Mouse (Mus musculus) gastrocnemius, postnatal 4 days (tissue): ENCODE data around the gene Jtb. TPM values are rescaled to one million over a fixed set of nuclear protein-coding genes. Genes with fewer than 3 reads are reported as not detected.

Source experiments
- DNase-seq, 2 experiments: peaks; one replicate each; pipeline ENCODE4 v3.0.0; 2021 to 2022; ENCODE audit warnings: low spot score in 2 of 2, mixed read lengths in 2 of 2
- total RNA-seq, 2 experiments: library from RNA; stranded (reverse); gene quantifications; 2 replicates each; pipeline ENCODE4 v1.2.3; 2021

Jtb gene
- total RNA-seq, 2 experiments from 2014 or later: 48.9 to 53.8 TPM

DNA sequence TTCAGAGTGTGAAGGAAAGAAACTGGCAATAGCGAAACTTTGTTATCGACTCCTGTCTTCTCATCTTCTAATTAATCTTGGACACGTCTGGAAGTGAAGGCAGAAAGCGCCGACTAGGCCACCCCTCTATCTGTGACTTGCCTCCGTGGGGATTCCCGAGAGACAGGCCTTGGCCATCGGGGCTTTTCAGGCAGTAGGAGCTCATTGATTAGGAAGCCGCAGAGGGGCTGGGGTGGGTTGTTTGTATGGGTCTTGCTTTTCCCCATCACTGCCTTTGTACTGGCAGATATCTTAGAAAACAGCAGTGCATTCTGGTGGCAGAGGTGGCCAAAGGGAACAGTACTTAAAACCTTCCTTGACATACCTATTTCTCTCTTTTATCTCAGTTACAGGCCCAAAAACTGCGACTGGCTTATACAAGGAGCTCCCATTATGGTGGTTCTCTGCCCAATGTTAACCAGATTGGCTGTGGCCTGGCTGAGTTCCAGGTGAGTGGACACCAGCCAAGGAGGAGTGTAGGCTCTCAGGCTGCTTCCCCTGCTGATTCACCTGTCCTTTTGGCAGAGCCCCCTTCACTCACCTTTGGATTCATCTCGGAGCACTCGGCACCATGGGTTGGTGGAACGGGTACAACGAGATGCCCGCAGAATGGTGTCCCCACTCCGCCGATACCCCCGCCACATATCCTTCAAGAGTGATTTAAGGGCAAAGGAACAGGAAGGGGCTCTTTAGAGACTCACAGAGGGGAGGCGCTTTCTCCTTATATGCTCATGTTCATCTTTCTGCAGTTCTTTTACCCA lies 25.5 kb downstream of the Jtb start:
- no peak for DNase-seq

DNA sequence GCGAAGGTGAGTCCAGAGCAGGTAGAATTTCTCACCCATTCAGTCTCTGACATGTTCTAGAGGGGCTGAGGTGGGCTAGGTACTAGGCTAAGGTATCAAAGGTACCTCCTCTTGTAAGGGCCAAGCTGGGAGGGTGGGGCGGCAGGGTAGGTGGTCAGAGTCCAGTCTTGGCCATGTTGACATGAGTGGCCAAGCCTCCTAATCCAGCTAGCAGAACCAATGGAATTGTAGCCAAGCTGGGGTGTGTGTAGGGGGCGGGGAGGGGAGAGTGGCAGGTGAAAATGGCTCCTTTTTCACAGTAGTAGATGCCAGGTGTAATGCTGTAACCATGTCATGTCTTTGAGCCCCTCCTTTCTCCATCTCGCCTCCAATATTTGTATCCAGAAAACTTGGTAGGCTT lies 27.1 kb downstream of the Jtb start:
- no peak for DNase-seq

DNA sequence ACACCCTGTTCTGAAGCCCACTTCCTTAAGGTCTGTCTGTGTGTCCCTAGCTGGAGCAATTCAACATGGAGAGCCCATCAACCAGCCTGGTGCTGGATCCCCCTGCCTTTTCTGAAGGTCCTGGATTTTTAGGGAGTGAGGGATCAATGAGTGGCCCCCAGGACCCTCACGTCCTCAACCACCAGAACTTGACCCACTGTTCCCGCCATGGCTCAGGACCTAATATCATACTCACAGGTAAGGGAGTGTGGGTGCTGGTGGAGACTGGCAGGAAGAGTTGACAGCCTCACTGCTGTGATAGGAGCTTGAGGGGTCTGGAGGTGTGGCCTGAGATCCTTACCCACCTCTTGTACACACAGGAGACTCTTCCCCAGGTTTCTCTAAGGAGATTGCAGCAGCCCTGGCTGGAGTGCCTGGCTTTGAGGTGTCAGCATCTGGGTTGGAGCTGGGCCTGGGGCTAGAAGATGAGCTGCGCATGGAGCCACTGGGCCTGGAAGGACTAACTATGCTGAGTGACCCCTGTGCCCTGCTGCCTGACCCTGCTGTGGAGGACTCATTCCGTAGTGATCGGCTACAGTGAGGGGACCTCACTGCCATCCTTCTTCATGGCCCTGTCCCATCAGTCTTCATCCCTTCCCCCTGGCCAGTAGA lies 31.8 kb downstream of the Jtb start:
- DNase-seq: no peak

DNA sequence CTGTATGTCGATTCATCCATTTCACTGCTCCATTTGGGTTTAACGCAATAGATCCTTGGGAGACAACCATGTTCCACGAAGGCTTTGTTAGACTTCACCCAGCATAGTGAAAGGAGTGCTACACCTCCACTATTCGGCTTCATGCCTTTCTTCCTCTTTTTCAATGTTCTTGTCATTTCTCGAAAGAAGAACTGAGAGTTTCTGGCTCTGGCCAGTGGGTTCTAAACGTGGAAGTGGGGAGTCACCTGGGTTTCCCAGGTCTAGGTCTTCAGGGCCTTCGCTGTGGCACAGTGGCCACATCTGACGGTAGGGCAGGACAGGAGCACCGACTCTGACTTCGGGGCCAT lies 33.3 kb downstream of the Jtb start:
- no peak for DNase-seq

DNA sequence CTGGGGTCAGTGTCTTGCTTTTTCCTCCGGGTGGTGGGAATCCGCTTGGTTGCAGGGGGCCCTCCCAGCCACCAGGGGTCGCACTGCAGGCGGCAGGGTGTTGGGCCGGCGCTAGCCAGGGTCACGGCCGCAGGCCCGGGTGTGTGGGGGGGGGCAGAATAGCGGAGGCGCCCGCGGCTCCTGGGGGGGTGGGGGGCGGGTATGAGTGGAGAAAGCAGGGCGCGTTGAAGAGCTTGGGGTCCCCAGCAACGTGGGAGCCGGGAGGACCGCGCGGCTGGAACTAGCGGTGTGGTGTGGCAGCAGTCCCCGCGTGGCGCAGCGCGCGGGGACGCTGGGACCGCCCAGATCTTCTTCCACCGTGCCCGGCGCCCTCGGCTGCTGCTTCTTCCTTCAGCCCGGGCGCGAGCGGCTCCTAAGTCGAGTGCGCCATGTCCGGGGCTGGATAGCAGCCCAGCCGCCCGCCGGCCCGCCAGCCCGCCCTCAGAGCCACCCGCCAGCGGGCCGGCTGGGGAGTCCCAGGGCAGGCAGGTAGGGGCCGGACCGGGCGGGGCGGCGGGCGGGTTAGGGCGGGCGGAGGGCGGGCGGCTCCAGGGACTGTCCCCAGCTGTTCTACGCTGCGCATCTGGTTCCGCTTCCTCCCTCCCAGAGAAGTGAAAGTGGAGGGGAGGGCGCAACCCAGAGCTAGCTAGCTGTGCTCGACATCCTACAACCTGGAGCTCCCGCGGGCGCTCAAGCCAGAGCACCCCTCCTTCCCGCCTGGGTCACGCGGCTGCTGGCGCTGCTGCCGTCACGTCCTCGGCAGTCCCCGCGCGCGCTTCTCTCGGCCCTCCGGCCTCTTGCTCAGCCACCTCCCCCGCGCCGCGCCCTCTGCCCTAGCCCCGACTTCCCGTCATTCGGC lies 33.9 kb downstream of the Jtb start, which contains the start of gene Dennd4b:
Gene Dennd4b, plus strand, starts transcription at position 152 of the 898 bp plus-strand sequence.
- peak; percentile 95 to 96 for DNase-seq

DNA sequence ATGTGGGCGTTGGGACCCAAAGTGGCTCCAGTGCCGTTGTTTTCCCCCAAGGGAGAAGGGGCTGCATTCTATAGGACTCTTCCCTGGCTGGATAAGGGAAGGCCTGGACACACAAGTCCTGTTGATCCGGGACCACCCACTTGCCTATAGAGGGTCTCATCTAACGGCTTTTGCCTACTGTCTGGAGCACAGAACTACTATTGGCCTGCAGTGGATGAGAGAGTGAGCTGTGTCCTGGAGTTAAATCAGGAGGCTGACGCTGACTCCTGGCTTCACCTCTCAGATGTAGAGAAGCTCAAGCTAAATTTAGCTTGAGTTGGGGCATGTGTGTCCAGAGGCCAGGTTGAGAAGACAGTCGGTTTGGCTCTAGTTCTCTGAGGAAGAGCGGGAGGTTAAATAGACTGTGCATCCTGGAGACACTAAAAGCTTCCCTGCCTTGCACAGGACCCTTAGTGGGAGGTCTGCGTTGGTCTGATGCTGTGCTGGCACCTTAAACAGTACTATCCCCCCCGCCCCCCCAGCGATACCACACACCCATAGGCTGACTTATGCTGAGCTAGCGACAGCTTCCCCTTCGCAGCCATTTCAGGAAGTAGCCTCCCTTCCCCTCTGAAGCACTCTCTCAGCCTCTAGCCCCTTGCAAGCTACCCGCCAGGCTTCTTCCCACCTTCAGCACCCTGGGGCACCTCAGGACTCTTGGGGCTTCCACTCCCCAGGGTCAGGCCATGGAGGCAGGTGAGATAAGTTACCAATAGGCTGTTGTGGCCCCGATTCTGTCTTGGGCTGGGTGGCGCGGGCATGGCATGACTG lies 34.7 kb downstream of the Jtb start:
- no peak for DNase-seq

DNA sequence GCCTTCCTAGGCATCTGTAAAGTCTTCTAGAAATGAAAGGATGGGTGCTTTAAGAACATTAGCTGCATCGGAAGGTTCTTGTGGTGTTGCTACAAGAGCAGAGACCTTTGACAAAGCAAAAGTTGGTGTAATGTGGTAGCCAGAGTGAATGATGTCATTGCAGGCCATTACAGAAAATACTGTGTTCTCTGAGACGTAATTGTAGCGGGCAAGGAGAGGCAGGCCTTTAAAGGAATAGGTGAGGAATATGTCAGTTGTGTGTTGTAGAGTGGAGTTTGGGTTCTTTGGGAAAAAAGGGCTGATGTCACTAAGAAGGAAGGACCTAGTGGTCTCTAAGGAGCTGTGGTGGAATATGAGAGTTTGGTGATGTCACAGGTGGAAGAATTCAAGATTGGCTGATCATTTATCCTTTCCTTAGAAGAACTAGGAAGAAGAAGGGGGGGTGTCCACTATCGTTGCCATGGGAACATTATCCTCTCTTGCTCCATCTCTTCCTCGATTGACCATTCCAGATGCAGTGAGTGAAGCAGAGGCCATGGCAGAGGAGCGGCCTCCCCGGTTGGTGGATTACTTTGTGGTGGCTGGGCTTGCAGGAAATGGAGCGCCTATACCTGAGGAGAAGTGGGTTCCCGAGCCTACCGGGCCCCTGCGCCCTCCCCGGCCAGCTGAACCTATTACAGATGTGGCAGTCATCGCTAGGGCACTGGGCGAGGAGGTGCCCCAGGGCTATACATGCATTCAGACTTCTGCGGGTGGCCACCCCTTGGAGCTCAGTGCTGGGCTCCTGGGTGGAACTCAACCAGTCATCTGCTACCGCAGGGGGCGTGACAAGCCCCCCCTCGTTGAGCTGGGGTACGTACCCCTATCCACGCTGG lies 35.7 kb downstream of the Jtb start:
- no peak for DNase-seq

DNA sequence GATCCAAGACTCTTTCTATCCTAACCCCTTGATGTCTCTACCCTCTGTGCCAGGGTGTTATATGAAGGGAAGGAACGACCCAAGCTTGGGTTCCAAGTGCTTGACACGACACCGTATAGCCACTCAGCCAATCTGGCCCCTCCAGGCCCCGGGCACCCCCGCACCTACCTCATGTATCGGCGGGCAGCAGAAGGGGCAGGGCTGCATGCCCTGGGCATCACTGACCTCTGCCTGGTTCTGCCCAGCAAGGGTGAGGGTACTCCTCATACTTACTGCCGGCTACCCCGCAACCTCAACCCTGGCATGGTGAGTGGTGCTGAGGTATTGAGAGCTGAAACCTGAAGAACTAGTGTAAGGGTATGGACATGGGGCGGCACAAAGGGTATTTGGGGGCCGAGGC lies 36.8 kb downstream of the Jtb start:
- DNase-seq: no peak

DNA sequence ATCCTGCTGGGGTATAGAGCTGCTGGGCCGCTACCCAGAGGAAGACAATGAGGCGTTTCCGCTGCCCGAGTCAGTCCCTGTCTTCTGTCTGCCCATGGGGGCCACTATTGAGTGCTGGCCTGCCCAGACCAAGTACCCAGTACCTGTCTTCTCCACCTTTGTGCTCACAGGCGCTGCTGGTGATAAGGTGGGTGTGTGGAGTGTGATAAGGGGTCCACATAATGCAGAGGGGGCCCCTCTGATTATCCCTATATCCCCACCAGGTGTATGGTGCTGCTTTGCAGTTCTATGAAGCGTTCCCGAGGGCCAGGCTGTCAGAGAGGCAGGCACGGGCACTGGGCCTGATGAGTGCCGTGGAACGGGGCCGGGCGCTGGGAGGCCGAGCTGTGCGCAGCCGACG lies 37.6 kb downstream of the Jtb start:
- no peak for DNase-seq

DNA sequence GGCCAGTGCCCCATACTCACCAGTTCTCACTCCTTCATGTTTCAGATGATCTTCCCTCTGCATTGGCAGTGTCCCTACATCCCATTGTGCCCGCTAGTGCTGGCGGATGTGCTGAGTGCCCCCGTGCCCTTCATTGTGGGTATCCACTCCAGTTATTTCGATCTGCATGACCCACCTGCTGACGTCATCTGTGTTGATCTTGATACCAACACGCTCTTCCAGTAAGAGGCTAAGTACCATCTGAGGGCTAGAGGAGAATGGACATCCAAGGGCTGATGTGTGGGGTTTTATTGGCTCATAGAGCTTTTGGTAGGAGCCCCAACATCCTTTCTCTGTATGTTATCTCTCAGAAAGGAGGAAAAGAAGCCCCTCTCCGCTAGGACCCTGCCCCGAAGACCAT lies 39.4 kb downstream of the Jtb start:
- no peak for DNase-seq

DNA sequence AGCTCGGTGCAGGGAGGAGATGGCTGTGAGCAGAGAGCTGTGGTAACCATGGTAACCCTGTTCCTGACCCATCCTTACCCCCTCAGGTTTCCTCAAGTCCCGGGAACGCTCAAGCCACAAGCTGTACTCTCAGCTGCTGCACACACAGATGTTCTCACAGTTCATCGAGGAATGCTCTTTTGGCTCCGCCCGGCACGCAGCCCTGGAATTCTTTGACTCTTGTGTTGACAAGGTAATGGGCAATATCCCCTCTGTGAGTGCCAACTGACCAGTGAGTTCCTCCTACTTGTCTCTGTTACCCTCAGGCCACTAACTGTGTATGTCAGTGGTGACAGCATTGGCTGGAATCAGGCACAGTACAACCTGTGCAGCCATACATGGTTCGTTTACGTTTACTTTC lies 40.8 kb downstream of the Jtb start:
- DNase-seq: no peak

DNA sequence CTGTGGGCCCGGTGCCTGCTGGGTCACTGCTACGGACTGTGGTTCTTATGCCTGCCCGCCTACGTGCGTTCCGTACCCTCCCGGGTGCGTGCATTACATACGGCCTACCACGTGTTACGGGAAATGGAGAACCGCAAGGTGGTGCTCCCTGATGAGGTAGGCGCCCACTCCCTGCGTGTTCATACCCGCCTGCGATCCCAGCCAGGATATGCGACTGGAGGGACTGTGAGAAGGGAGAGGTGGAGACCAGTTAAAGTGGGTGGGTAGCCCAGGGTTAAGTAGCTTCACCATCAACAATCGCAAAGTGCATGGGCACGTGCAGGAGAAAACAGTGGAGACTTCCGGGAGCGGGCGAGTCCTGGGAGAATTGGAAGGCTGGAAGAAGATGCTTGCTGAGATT lies 42.5 kb downstream of the Jtb start:
- DNase-seq: no peak

DNA sequence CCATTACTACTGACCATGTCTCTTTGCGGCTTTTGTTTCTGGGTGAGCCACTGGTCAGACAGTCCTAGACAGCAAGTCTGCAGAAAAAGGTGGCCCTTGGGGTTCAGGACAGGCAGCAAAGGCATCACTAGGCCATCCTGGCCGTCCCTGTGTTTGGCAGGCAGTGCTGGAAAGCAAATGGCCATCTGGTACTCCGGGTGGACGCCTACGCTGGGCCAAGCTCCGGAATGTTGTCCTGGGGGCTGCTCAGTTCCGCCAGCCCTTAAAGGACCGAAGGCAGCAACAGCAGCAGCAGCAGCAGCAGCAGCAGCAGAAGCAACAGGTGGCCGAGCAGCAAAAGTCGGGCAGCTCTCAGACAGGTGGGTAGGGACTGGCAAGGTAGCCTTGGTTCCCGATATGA lies 43.9 kb downstream of the Jtb start:
- DNase-seq: no peak

DNA sequence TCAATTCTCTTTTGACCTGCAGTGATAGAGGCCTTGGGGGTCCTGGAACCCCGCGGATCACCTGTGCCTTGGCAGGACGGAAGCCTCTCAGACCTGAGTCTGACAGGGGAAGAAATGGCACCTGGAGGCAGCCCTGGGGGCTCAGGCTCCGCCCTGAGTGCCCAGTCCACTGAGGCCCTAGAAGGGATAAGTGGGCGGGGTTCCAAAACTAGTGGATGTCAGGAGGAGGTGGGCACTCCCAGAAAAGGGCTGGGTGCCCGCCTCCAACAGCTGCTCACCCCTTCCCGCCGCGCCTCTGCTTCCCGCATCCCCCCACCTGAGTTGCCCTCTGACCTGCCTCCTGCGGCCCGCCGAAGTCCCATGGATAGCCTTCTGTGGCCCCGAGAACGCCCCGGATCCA lies 45.5 kb downstream of the Jtb start:
- no peak for DNase-seq

DNA sequence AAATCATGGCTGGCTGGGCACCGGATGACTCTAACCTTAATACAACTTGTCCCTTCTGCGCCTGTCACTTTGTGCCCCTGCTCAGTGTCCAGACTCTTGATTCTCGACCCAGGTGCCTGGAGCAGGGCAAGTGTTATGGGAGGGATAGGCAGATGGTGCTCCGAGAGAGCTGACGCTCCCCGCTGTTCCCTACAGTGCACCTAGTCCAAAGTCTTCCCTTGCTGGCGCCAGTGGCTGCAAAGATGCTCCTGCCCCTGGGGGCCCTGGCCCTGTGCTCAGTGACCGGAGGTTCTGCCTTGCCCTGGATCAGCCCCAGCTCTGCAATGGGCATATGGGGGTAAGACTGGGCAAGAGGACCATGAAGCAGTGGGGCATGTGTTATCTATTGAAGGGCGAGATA lies 46.4 kb downstream of the Jtb start:
- no peak for DNase-seq

DNA sequence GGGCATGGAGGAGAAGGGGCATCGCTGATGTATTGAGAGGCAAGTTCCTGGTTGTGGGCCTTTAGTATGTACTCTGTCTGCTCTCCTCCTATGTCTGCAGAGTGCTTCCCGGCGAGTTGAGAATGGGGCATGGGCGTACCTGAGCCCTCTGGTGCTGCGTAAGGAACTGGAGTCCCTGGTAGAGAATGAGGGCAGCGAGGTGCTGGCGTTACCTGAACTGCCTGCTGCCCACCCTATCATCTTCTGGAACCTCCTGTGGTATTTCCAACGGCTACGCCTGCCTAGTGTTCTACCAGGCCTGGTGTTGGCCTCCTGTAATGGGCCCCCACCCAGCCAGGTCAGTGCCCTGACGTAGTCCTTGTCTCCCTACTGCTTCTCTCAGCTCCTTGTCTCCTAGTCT lies 46.8 kb downstream of the Jtb start:
- no peak for DNase-seq

DNA sequence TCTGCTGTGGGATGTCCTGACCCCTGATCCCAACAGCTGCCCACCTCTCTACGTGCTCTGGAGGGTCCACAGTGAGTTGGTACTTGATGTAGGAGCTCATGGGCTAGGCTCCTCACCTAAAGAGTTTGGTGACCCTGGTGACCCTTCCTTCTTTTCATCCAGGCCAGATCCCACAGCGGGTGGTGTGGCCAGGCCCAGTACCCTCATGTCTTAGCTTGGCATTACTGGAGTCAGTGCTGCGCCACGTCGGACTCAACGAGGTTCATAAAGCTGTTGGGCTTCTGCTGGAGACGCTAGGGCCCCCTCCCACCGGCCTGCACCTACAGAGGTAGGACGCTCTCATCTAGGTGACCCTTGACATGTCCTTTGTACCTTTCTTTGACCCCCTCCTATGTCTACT lies 47.8 kb downstream of the Jtb start:
- no peak for DNase-seq

DNA sequence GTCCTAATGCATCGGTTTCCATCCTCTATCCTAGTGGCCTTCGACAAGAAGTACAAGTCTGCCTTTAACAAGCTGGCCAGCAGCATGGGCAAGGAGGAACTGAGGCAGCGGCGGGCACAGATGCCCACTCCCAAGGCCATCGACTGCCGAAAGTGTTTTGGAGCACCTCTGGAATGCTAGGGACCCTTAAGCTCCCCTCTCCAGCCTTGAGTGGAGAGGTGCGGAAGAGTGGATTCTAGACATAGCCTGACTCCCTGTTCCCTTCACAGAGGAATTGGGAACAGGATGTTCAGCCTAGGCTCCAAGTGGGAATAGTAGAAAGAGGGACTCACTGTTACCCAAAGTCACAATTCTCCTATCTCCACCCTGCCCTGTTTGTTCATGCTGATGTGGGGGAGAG lies 48.3 kb downstream of the Jtb start:
- DNase-seq: no peak

DNA sequence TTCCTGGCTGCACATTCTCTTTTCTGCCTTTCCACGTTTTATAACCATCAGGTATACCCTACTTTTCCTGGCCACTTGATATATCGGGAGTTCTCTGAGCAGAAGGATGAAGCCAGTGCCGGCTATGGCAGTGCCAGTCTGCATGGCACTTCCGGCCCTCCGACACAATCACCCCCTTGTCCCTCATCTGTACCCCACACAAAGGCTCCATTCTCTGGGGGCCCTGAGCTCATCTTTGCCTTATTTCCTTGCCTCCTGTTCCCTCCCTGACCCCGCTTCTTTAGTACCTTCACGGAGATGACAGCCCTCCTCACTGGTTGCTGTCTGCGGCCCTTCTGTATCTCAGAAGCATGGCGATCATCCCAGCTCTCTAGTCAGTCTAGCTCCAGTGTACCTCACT lies 49.3 kb downstream of the Jtb start:
- no peak for DNase-seq

DNA sequence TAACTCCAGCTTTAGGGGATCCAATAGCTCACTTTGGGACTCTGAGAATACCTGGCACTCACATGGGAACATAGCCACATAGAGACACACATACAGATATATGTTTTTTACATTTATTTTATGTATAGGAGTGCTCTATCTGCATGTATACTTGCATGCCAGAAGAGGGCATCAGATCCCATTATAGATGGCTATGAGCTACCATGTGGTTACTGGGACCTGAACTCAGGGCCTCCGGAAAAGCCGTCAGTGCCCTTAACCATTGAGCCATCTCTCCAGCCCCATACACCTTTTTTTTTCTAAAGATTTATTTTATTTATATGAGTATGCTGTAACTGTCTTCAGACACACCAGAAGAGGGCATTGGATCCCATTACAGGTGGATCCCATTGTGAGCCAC lies 52.8 kb downstream of the Jtb start:
- DNase-seq: no peak
